Mouse (Mus musculus): ENCODE results near the gene Edc4.

GRCm38 (mm10) chr8:105852146-105852729 is 28.4 kb upstream of the Edc4 start:
- TF ChIP-seq HCFC1 (IDR thresholded peaks at IDR 0.05; ENCODE audit: borderline replicate concordance, insufficient read depth, low read length) (no peak), ZC3H11A (IDR thresholded peaks at IDR 0.05; ENCODE audit: borderline replicate concordance, low read depth, low read length) (no peak), MAFK (IDR thresholded peaks at IDR 0.05; ENCODE audit: insufficient read depth, low read depth, low read length) (no peak), ZNF384 (IDR thresholded peaks at IDR 0.05; ENCODE audit: low read depth, low read length) (no peak), CHD2 (IDR thresholded peaks at IDR 0.05; ENCODE audit: low read depth, low read length) (no peak)

Measured in ES-E14 (cell line).